Mouse (Mus musculus) heart, embryonic 11.5 days (tissue): ENCODE results near the gene Ece1. TPM values are rescaled to one million over a fixed set of nuclear protein-coding genes. Genes with fewer than 3 reads are reported as not detected.

ENCODE experiments used
- ATAC-seq: fragments of 200-750 bp; cut with Nextera tagmentation; replicated peaks from 2 replicates; pipeline ENCODE4 v1.8.0; 2017; ENCODE audit warnings: moderate library complexity; ENCODE audit not compliant: insufficient number of reproducible peaks, low FRiP score, low TSS enrichment
- H3K27ac ChIP-seq: fragments of 300-500 bp; sonication (generic); 2 replicates; pipeline ENCODE4 v1.5.1; 2014; ENCODE audit warnings: mild to moderate bottlenecking, low read depth, low read length
- H3K27me3 ChIP-seq: fragments of 300-500 bp; sonication (generic); 2 replicates; pipeline ENCODE4 v1.6.1; 2014; ENCODE audit warnings: mild to moderate bottlenecking, low read length, mixed read lengths; ENCODE audit not compliant: control insufficient read depth, insufficient read depth
- H3K36me3 ChIP-seq: fragments of 300-500 bp; sonication (generic); 2 replicates; pipeline ENCODE4 v1.6.1; 2014; ENCODE audit warnings: mild to moderate bottlenecking, low read length, moderate library complexity, mixed read lengths; ENCODE audit not compliant: control insufficient read depth, insufficient read depth
- H3K4me1 ChIP-seq: fragments of 300-500 bp; sonication (generic); 2 replicates; pipeline ENCODE4 v1.6.1; 2014; ENCODE audit warnings: low read length; ENCODE audit not compliant: control insufficient read depth, insufficient read depth
- H3K4me2 ChIP-seq: fragments of 300-500 bp; sonication (generic); 2 replicates; pipeline ENCODE4 v1.6.1; 2014; ENCODE audit warnings: mild to moderate bottlenecking, moderate library complexity
- H3K4me3 ChIP-seq: fragments of 300-500 bp; sonication (generic); 2 replicates; pipeline ENCODE4 v1.5.1; 2014; ENCODE audit warnings: low read depth, low read length
- H3K9ac ChIP-seq: fragments of 300-500 bp; sonication (generic); 2 replicates; pipeline ENCODE4 v1.6.1; 2014; ENCODE audit warnings: mild to moderate bottlenecking, low read depth, low read length, moderate library complexity
- H3K9me3 ChIP-seq: fragments of 300-500 bp; sonication (generic); replicated peaks from 2 replicates; pipeline ENCODE4 v1.6.1; 2016; ENCODE audit warnings: low read length; ENCODE audit not compliant: control insufficient read depth
- WGBS: fragments of 180-500 bp; shearing (Covaris S2); extraction: QIAGEN DNeasy Blood & Tissue Kit; methylation state at CpG from one replicate; pipeline ENCODE4 v1.1.7; 2014; ENCODE audit not compliant: insufficient replicate concordance; 5-methylcytosine and 5-hydroxymethylcytosine counted together
- polyA plus RNA-seq: library from polyadenylated mRNA; unstranded; fragments of >200 nt; fragmentation: Nextera tagmentation; extraction: Ambion mirVana; gene quantifications from 2 replicates; pipeline ENCODE4 v1.2.1, GENCODE M21; 2014

Ece1 gene
- 129 and 157 TPM in 2 replicates for polyA plus RNA-seq

DNA sequence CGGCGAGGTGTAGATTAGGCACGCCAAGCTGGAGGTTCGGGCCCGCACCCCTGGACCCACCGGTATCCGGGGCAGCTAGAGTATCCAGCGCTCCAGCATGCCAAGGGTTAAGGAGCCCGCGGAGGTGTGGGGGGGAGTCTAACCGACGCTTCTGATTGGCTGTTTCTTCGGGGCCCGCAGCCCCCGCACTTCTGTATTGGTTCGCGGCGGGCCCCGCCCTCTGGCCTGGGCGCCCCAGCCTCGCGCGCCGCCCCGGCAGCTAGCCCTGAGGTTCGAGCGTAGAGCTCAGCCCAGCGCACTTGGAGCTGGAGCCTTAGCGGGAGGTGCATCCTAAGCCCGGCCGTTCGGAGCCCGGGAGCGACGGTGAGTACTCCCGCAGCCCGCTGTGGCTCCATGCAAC is at the start of gene Ece1:
Ece1 (plus strand) TSS at position 219 of the 400 bp plus-strand sequence.
- 0% methylated on average over 37 of the region's 37 CpGs for WGBS
- H3K27ac ChIP-seq: peak within 1 kb of the TSS; percentile 41
- peak; percentile 88 for ATAC-seq
- H3K27me3 ChIP-seq: no peaks in the 10 kb centered on the region
- H3K9me3 ChIP-seq: no peaks in the 10 kb centered on the region
- peak within 1 kb of the TSS; percentile 83 for H3K9ac ChIP-seq
- H3K36me3 ChIP-seq: no peaks in the 10 kb centered on the region
- peaks cover 28% of the 10 kb centered on the region for H3K4me1 ChIP-seq
- H3K4me3 ChIP-seq: peak within 1 kb of the TSS; percentile 69
- H3K4me2 ChIP-seq: peak within 1 kb of the TSS; percentile 84

- Histone ChIP-seq H3K9ac (no peak overlapping the region), H3K4me3 (no peak overlapping the region), H3K4me1 (peaks cover 2% of the 10 kb centered on the region; the same call in 1 of the 2 replicates), H3K36me3 (no peaks in the 10 kb centered on the region), H3K9me3 (no peaks in the 10 kb centered on the region), H3K27ac (no peak overlapping the region), H3K4me2 (no peak overlapping the region), H3K27me3 (no peaks in the 10 kb centered on the region)
- ATAC-seq: no peak
- WGBS: 40% methylated on average over 13 of the region's 13 CpGs
Observed at GRCm38 (mm10) chr4:137812946-137813708, 48.9 kb upstream of the Ece1 start.

DNA sequence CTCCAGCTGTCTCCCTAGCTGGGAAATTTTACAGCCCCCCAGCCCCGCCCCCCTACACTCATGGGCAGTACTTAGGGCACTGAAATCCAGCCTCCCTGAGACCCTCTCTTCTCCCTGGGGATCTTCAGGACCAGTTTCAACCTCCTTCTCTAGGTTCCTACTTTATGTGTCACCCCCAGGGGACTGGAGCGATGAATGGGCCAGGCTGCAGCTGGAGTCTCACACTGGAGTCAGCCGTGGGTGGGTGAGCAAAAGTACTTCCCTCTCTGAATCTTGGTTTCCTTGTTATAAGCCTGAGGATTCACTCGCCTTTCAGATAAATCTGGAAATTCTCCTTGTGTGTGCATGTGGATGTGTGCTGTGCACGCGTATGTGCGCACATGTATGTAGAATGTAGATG is 47.9 kb upstream of the Ece1 start:
- ATAC-seq: no peak
- Histone ChIP-seq H3K9ac (no peak overlapping the region), H3K36me3 (no peaks in the 10 kb centered on the region), H3K9me3 (no peaks in the 10 kb centered on the region), H3K4me3 (no peak overlapping the region), H3K4me1 (peaks cover 2% of the 10 kb centered on the region; the same call in 1 of the 2 replicates), H3K4me2 (no peak overlapping the region), H3K27me3 (no peaks in the 10 kb centered on the region), H3K27ac (no peak overlapping the region)
- 76% methylated on average over 7 of the region's 7 CpGs for WGBS

DNA sequence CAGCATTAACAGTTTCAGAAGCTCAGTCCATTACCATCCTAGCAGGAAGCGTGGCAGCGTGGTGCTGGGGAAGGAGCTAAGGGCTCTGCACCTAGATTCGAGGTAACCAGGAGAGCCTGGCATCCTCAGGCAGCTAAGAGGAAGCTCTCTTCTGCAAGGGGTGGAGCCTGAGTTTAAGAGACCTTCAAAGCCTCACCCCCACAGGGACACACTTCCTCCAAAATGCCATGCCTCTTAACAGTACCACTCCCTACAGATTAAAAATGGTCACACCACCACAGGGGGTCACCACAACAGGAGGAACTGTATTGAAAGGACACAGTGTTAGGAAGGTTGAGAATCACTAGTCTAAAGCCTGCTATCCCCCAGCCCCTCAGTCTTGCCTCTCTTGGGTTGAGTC is 46.6 kb upstream of the Ece1 start:
- Histone ChIP-seq H3K4me1 (peaks cover 2% of the 10 kb centered on the region; the same call in 1 of the 2 replicates), H3K27ac (no peak overlapping the region), H3K9me3 (no peaks in the 10 kb centered on the region), H3K27me3 (no peaks in the 10 kb centered on the region), H3K4me3 (no peak overlapping the region), H3K36me3 (no peaks in the 10 kb centered on the region), H3K4me2 (no peak overlapping the region), H3K9ac (no peak overlapping the region)
- ATAC-seq: no peak
- 68% methylated on average over 3 of the region's 3 CpGs for WGBS

DNA sequence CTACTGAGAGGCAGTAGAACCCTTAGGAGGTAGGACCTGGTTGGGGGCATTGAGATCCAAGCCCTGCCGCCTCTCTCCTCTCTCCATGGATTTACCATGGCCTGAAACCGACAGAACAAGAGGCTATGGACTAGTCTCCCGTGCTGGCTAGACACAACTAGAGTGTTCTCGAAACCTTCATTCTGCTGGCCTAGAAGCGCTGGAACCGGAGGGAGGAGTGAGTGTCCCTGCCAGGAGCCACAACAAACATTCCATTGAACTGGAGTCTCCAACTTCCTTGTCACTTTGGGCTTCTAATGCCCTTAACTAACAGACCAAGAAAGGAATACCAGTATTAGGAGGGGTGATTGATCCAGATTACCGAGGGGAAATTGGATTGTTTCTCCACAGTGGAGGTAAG is 45.8 kb upstream of the Ece1 start:
- no peak overlapping the region for H3K4me2 ChIP-seq
- no peak overlapping the region for H3K27ac ChIP-seq
- WGBS: 60% methylated on average over 7 of the region's 7 CpGs
- H3K27me3 ChIP-seq: no peaks in the 10 kb centered on the region
- H3K4me1 ChIP-seq: peaks cover 2% of the 10 kb centered on the region; the same call in 1 of the 2 replicates
- no peaks in the 10 kb centered on the region for H3K36me3 ChIP-seq
- H3K9ac ChIP-seq: no peak overlapping the region
- no peaks in the 10 kb centered on the region for H3K9me3 ChIP-seq
- no peak for ATAC-seq
- no peak overlapping the region for H3K4me3 ChIP-seq

GRCm38 (mm10) chr4:137818341-137818740 is 43.7 kb upstream of the Ece1 start:
- WGBS: 79% methylated on average over 3 of the region's 3 CpGs
- Histone ChIP-seq H3K4me1 (no peaks in the 10 kb centered on the region; the same call in 1 of the 2 replicates), H3K27ac (no peak overlapping the region), H3K9ac (no peak overlapping the region), H3K9me3 (no peaks in the 10 kb centered on the region), H3K27me3 (no peaks in the 10 kb centered on the region), H3K4me3 (no peak overlapping the region), H3K4me2 (no peak overlapping the region), H3K36me3 (no peaks in the 10 kb centered on the region)
- no peak for ATAC-seq

- Histone ChIP-seq H3K9me3 (no peaks in the 10 kb centered on the region), H3K4me3 (no peak overlapping the region), H3K4me1 (no peaks in the 10 kb centered on the region), H3K27me3 (no peaks in the 10 kb centered on the region), H3K27ac (no peak overlapping the region), H3K9ac (no peak overlapping the region), H3K4me2 (no peak overlapping the region), H3K36me3 (no peaks in the 10 kb centered on the region)
- ATAC-seq: no peak
- WGBS: 89% methylated on average over 2 of the region's 2 CpGs
Observed at GRCm38 (mm10) chr4:137819487-137819886, 42.5 kb upstream of the Ece1 start.

GRCm38 (mm10) chr4:137820721-137821120 is 41.3 kb upstream of the Ece1 start:
- ATAC-seq: no peak
- WGBS: 37% methylated on average over 3 of the region's 3 CpGs
- no peaks in the 10 kb centered on the region for H3K9me3 ChIP-seq
- no peak overlapping the region for H3K9ac ChIP-seq
- H3K36me3 ChIP-seq: no peaks in the 10 kb centered on the region
- no peak overlapping the region for H3K27ac ChIP-seq
- H3K4me3 ChIP-seq: no peak overlapping the region
- H3K4me2 ChIP-seq: no peak overlapping the region
- H3K4me1 ChIP-seq: no peaks in the 10 kb centered on the region
- H3K27me3 ChIP-seq: no peaks in the 10 kb centered on the region

GRCm38 (mm10) chr4:137822537-137822936 is 39.5 kb upstream of the Ece1 start:
- ATAC-seq: no peak
- no peaks in the 10 kb centered on the region for H3K4me1 ChIP-seq
- no peaks in the 10 kb centered on the region for H3K27me3 ChIP-seq
- no peak overlapping the region for H3K4me2 ChIP-seq
- H3K27ac ChIP-seq: no peak overlapping the region
- H3K9me3 ChIP-seq: no peaks in the 10 kb centered on the region
- WGBS: 89% methylated on average over 5 of the region's 5 CpGs
- H3K4me3 ChIP-seq: no peak overlapping the region
- H3K36me3 ChIP-seq: no peaks in the 10 kb centered on the region
- H3K9ac ChIP-seq: no peak overlapping the region
